Mouse (Mus musculus) granulocyte monocyte progenitor cell, adult 5-6 weeks (primary cell): Measurements from ENCODE around the gene Nppa. TPM values are rescaled to one million over a fixed set of nuclear protein-coding genes. Genes with fewer than 3 reads are reported as not detected.
"Not testable (repeated sequence)": the region's sequence is repeated elsewhere in the genome, so short reads cannot be mapped to it uniquely, and the experiment has no call there.

Experiments
- ATAC-seq: replicated peaks from 2 replicates; pipeline ENCODE4 v1.8.0; 2016; ENCODE audit warnings: mild to moderate bottlenecking, moderate TSS enrichment, inconsistent platforms; ENCODE audit not compliant: poor library complexity, severe bottlenecking
- total RNA-seq, 2 experiments: library from RNA; stranded (forward) in 1 of 2; stranded (reverse) in 1 of 2; fragments of 200-712, 200-1000 nt in 1 of 2; fragments of >200 nt in 1 of 2; fragmentation: Nextera tagmentation in 1 of 2; gene quantifications; 2 replicates each; pipeline ENCODE4 v1.2.3; 2014 to 2017

Gene Nppa
- total RNA-seq, 2 experiments from 2014 or later, result not detected

DNA sequence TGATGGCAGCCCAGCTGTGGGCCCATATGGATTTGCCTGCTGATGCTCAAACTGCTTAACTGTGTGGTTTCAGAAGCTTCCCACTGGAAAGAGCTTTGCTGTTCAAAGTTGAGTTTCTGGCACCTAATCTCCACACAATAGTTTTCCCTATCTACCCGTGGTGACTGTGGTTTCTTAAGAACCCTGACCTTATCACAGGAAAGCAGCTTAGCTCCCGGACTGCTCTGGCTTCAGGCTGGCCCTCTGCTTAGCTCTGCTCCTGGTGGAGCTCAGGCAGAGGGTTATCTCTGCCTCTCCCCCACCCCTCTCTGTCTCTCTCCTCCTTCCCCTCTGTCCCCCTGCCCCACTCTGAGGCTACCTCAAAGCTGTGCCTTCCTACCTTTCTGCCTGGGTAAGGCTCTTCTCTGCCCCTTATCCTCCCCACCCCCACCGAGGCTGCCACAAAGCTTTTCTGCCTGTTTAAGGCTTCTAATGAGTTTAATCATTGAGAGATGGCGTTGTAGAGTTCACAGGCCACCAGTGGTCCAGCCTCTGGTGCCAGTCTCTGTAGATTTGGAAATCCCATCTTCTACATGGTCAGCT lies 46.0 kb downstream of the Nppa start:
- no peak for ATAC-seq

GRCm38 (mm10) chr4:148050396-148050914 lies 49.9 kb downstream of the Nppa start:
- ATAC-seq, result not testable (repeated sequence)

DNA sequence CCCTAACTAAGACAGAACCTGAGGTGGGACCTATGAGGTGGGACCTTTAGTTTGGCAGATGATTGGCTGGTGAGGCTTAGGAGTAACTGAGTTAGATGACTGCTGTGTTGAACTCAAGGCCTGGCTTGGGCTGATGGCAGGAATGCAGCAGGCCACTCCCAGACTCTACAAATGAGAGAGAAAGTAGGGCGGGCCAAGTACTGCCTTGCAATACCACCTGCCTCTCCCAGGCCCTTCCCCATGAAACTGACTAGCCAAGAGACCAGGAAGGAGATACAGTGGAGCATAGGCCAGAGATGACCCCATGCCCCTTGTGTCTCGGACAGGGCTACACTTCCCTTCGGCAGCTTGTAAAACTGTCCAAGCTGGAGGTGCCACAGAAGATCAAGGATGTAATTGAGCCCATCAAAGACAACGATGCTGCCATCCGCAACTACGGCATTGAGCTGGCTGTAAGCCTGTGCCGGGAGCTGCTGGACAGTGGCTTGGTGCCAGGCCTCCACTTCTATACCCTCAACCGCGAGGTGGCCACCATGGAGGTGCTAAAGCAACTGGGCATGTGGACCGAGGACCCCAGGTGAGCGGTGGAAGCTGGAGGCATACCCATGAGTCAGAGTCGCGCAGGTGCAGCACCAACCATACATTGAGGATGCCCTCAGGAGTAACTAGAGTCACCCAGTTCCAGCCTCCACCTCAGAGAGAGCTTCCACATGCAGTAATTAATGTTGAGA lies 50.7 kb downstream of the Nppa start:
- ATAC-seq, result no peak

Other genes starting within 250 kb of the Nppa start
- gene Zfp984, start 190.9 kb upstream of the Nppa start, total RNA-seq (2014; fragmentation: Nextera tagmentation), result 30.4 and 34.9 TPM in 2 replicates
- gene Zfp984, start 190.9 kb upstream of the Nppa start, total RNA-seq (2017), result 31.6 and 37.0 TPM in 2 replicates
- 15.2 and 18.2 TPM in 2 replicates for gene Zfp933, start 152.4 kb upstream of the Nppa start, total RNA-seq (2014; fragmentation: Nextera tagmentation)
- gene Zfp933, start 152.4 kb upstream of the Nppa start, total RNA-seq (2017), result 8.5 and 10.4 TPM in 2 replicates
- gene Miip, start 131.9 kb upstream of the Nppa start, total RNA-seq (2014; fragmentation: Nextera tagmentation), result 45.9 and 58.8 TPM in 2 replicates
- 33.8 and 36.0 TPM in 2 replicates for gene Miip, start 131.9 kb upstream of the Nppa start, total RNA-seq (2017)
- 7.1 TPM in 1 of 2 replicates, not detected in the other for gene Fv1, start 131.7 kb upstream of the Nppa start, total RNA-seq (2014; fragmentation: Nextera tagmentation)
- gene Fv1, start 131.7 kb upstream of the Nppa start, total RNA-seq (2017), result 13.5 and 16.2 TPM in 2 replicates
- 34.4 and 38.9 TPM in 2 replicates for gene Mfn2, start 96.0 kb upstream of the Nppa start, total RNA-seq (2014; fragmentation: Nextera tagmentation)
- 30.2 and 32.6 TPM in 2 replicates for gene Mfn2, start 96.0 kb upstream of the Nppa start, total RNA-seq (2017)
- gene Plod1, start 64.0 kb upstream of the Nppa start, total RNA-seq (2014; fragmentation: Nextera tagmentation), result 6.7 and 7.0 TPM in 2 replicates
- gene Plod1, start 64.0 kb upstream of the Nppa start, total RNA-seq (2017), result 9.0 and 9.1 TPM in 2 replicates
- 28.6 and 32.6 TPM in 2 replicates for gene 2510039O18Rik, start 59.8 kb upstream of the Nppa start, total RNA-seq (2014; fragmentation: Nextera tagmentation)
- gene 2510039O18Rik, start 59.8 kb upstream of the Nppa start, total RNA-seq (2017), result 33.6 and 45.4 TPM in 2 replicates
- not detected in 2 replicates for gene Nppb, start 14.9 kb upstream of the Nppa start, total RNA-seq (2014; fragmentation: Nextera tagmentation)
- gene Nppb, start 14.9 kb upstream of the Nppa start, total RNA-seq (2017), result not detected in 2 replicates
- 7.4 and 9.1 TPM in 2 replicates for gene Clcn6, start 38.1 kb downstream of the Nppa start, total RNA-seq (2014; fragmentation: Nextera tagmentation)
- 1.3 and 4.3 TPM in 2 replicates for gene Clcn6, start 38.1 kb downstream of the Nppa start, total RNA-seq (2017)
- gene Mthfr, start 38.4 kb downstream of the Nppa start, total RNA-seq (2014; fragmentation: Nextera tagmentation), result 5.4 and 7.6 TPM in 2 replicates
- gene Mthfr, start 38.4 kb downstream of the Nppa start, total RNA-seq (2017), result 2.7 and 9.0 TPM in 2 replicates
- gene Agtrap, start 87.3 kb downstream of the Nppa start, total RNA-seq (2014; fragmentation: Nextera tagmentation), result 28.5 and 30.0 TPM in 2 replicates
- gene Agtrap, start 87.3 kb downstream of the Nppa start, total RNA-seq (2017), result 28.2 and 30.8 TPM in 2 replicates
- 27.7 and 36.6 TPM in 2 replicates for gene Mad2l2, start 129.7 kb downstream of the Nppa start, total RNA-seq (2014; fragmentation: Nextera tagmentation)
- 4.3 and 10.0 TPM in 2 replicates for gene Mad2l2, start 129.7 kb downstream of the Nppa start, total RNA-seq (2017)
- not detected in 2 replicates for gene Draxin, start 130.0 kb downstream of the Nppa start, total RNA-seq (2014; fragmentation: Nextera tagmentation)
- 0.05 TPM in 1 of 2 replicates, not detected in the other for gene Draxin, start 130.0 kb downstream of the Nppa start, total RNA-seq (2017)
- gene Fbxo6, start 151.4 kb downstream of the Nppa start, total RNA-seq (2014; fragmentation: Nextera tagmentation), result 19.1 and 33.4 TPM in 2 replicates
- 5.6 and 13.8 TPM in 2 replicates for gene Fbxo6, start 151.4 kb downstream of the Nppa start, total RNA-seq (2017)
- gene Fbxo44, start 159.8 kb downstream of the Nppa start, total RNA-seq (2014; fragmentation: Nextera tagmentation), result 2.0 and 2.8 TPM in 2 replicates
- gene Fbxo44, start 159.8 kb downstream of the Nppa start, total RNA-seq (2017), result 0.26 and 2.1 TPM in 2 replicates
- not detected in 2 replicates for gene Fbxo2, start 159.9 kb downstream of the Nppa start, total RNA-seq (2014; fragmentation: Nextera tagmentation)
- gene Fbxo2, start 159.9 kb downstream of the Nppa start, total RNA-seq (2017), result not detected in 2 replicates